Mouse (Mus musculus): ENCODE results near the gene 4932415D10Rik. TPM values are rescaled to one million over a fixed set of nuclear protein-coding genes. Genes with fewer than 3 reads are reported as not detected.

The 4932415D10Rik gene
- not detected in 2 replicates for polyA plus RNA-seq (2014; fragmentation: Nextera tagmentation; extraction: Ambion mirVana)

- no peak within 1 kb of the TSS for H3K9ac ChIP-seq
- no peak within 1 kb of the TSS for H3K4me2 ChIP-seq (replicated peaks)
- no peaks in the 10 kb centered on the region for H3K4me1 ChIP-seq (replicated peaks; ENCODE audit: control insufficient read depth, insufficient read depth, low read length)
- no peaks in the 10 kb centered on the region for H3K36me3 ChIP-seq (replicated peaks; ENCODE audit: control insufficient read depth, insufficient read depth)
- no peaks in the 10 kb centered on the region for H3K9me3 ChIP-seq (ENCODE audit: control insufficient read depth, low read length)
- H3K27me3 ChIP-seq (ENCODE audit: control insufficient read depth, insufficient read depth, low read length), result no peaks in the 10 kb centered on the region
- 88% methylated on average over 1 of the region's 1 CpGs for WGBS
- DNase-seq (ENCODE audit: low spot score) (no peak), ATAC-seq (ENCODE audit: low FRiP score) (no peak)
- no peak within 1 kb of the TSS for H3K4me3 ChIP-seq (replicated peaks; ENCODE audit: low read length)
- no peak within 1 kb of the TSS for H3K27ac ChIP-seq
Measured at GRCm38 (mm10) chr10:82316482-82316881, at the start of gene 4932415D10Rik. Gene 4932415D10Rik (minus strand): TSS chr10:82316582.

- H3K9ac ChIP-seq, result no peak overlapping the region
- H3K36me3 ChIP-seq (replicated peaks; ENCODE audit: control insufficient read depth, insufficient read depth), result 0 out of 2 replicates have a peak, but pooled peaks cover 4% of the 10 kb centered on the region
Measured at GRCm38 (mm10) chr10:82361911-82362310, 45.5 kb upstream of the 4932415D10Rik start.

DNA sequence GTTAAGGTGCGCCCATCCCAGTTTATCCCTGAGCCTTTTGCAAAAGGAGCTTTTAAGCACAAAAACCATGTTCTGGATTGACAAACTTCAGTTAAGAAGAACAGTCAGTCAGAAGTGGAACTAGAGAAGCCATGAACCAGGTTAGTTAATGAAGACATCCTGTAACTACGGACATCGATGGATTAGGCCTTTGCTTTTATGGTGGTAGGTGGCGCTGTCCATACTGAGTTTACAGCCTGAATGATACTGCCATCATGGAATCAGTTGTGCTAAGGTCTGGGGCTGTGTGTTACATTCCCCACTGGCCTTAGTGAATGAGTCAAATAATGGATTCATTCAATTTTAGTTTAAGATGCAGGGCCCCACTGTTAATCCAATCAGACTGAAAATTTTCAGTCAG, 39.0 kb upstream of the 4932415D10Rik start:
- ATAC-seq (ENCODE audit: low FRiP score) (no peak), DNase-seq (ENCODE audit: low spot score) (no peak)
- H3K36me3 ChIP-seq (replicated peaks; ENCODE audit: control insufficient read depth, insufficient read depth), result no peaks in the 10 kb centered on the region
- H3K27me3 ChIP-seq (ENCODE audit: control insufficient read depth, insufficient read depth, low read length), result no peaks in the 10 kb centered on the region
- no peak overlapping the region for H3K9ac ChIP-seq
- H3K27ac ChIP-seq, result no peak overlapping the region
- 97% methylated on average over 4 of the region's 4 CpGs for WGBS
- H3K4me1 ChIP-seq (replicated peaks; ENCODE audit: control insufficient read depth, insufficient read depth, low read length), result no peaks in the 10 kb centered on the region
- H3K4me2 ChIP-seq (replicated peaks), result peak overlapping the region; percentile 60
- no peak overlapping the region for H3K4me3 ChIP-seq (replicated peaks; ENCODE audit: low read length)
- H3K9me3 ChIP-seq (ENCODE audit: control insufficient read depth, low read length), result peaks cover 44% of the 10 kb centered on the region

More at GRCm38 (mm10) chr10:82361911-82362310, 45.5 kb upstream of the 4932415D10Rik start:
- Histone ChIP-seq H3K9me3 (ENCODE audit: control insufficient read depth, low read length) (peaks cover 83% of the 10 kb centered on the region), H3K27me3 (ENCODE audit: control insufficient read depth, insufficient read depth, low read length) (no peaks in the 10 kb centered on the region), H3K27ac (no peak overlapping the region), H3K4me2 (replicated peaks) (no peak overlapping the region), H3K4me3 (replicated peaks; ENCODE audit: low read length) (no peak overlapping the region), H3K4me1 (replicated peaks; ENCODE audit: control insufficient read depth, insufficient read depth, low read length) (no peaks in the 10 kb centered on the region)
- no peak for DNase-seq (ENCODE audit: low spot score)
- no peak for ATAC-seq (ENCODE audit: low FRiP score)
- WGBS, result 92% methylated on average over 9 of the region's 9 CpGs

DNA sequence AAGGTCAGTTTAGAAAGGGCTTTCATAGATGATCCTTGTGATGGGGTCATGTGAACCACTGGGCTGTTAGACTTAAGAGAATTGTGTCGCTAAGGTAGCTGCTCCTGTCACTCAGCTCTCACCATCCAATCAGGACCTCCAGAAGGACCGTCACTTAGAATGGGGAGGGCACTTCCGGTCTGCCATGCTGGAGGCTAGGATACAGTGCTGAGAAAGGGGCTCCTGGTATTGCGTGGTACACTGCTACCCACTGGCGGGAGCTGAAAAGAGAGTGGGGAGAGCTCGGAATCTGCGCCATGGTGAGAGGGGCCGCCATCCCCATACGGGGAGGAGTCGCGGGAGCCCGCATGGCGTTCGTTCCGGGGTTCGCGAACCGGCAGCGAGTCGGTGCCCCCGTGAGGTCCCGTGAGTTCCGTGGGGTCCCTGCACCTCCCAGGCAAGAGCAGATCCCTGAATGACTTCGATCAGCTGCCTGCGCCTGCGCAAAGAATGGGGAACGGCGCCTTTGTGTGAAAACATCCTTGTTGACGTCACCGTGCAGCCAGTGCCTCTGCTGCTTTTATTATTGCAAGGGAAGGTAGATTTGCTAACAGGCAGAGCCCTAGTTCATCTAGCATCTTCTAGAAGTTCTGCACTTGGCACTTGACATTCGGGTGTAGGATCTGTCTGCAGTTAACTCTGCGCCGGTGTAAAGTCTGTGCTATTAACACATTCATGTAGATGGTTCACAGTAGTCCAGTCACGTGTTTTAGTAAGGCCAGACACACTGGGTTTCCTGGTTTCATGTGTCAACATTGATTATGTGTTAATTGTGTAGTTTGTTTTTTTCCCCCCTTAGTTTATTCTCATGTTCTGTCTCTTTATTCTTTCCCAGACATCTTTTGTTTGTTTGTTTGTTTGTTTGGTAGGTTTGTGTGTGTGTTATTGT, 38.0 kb upstream of the 4932415D10Rik start, which contains the start of gene Gm4924:
Gene Gm4924, plus strand, starts transcription at position 173 of the 928 bp plus-strand sequence.
- Histone ChIP-seq H3K4me2 (replicated peaks) (peak within 1 kb of the TSS; percentile 60), H3K4me1 (replicated peaks; ENCODE audit: control insufficient read depth, insufficient read depth, low read length) (no peaks in the 10 kb centered on the region), H3K27ac (peak within 1 kb of the TSS; percentile 98), H3K4me3 (replicated peaks; ENCODE audit: low read length) (peak within 1 kb of the TSS; percentile 67), H3K27me3 (ENCODE audit: control insufficient read depth, insufficient read depth, low read length) (no peaks in the 10 kb centered on the region), H3K9ac (peak within 1 kb of the TSS; percentile 91), H3K9me3 (ENCODE audit: control insufficient read depth, low read length) (peaks cover 34% of the 10 kb centered on the region), H3K36me3 (replicated peaks; ENCODE audit: control insufficient read depth, insufficient read depth) (no peaks in the 10 kb centered on the region)
- peak; percentile 92 for DNase-seq (ENCODE audit: low spot score)
- peak; percentile 100 for ATAC-seq (ENCODE audit: low FRiP score)
- WGBS, result 4% methylated on average over 34 of the region's 34 CpGs

- ATAC-seq (ENCODE audit: low FRiP score) (no peak), DNase-seq (ENCODE audit: low spot score) (no peak)
- no peak overlapping the region for H3K4me2 ChIP-seq (replicated peaks)
- H3K4me1 ChIP-seq (replicated peaks; ENCODE audit: control insufficient read depth, insufficient read depth, low read length), result no peaks in the 10 kb centered on the region
- H3K27ac ChIP-seq, result no peak overlapping the region
- H3K36me3 ChIP-seq (replicated peaks; ENCODE audit: control insufficient read depth, insufficient read depth), result no peaks in the 10 kb centered on the region
- no peak overlapping the region for H3K9ac ChIP-seq
- peaks cover 3% of the 10 kb centered on the region; the same call in 1 of the 2 replicates for H3K9me3 ChIP-seq (ENCODE audit: control insufficient read depth, low read length)
- no peaks in the 10 kb centered on the region for H3K27me3 ChIP-seq (ENCODE audit: control insufficient read depth, insufficient read depth, low read length)
- WGBS, result 85% methylated on average over 5 of the region's 5 CpGs
- no peak overlapping the region for H3K4me3 ChIP-seq (replicated peaks; ENCODE audit: low read length)
Measured at GRCm38 (mm10) chr10:82329826-82330225, 13.4 kb upstream of the 4932415D10Rik start.

DNA sequence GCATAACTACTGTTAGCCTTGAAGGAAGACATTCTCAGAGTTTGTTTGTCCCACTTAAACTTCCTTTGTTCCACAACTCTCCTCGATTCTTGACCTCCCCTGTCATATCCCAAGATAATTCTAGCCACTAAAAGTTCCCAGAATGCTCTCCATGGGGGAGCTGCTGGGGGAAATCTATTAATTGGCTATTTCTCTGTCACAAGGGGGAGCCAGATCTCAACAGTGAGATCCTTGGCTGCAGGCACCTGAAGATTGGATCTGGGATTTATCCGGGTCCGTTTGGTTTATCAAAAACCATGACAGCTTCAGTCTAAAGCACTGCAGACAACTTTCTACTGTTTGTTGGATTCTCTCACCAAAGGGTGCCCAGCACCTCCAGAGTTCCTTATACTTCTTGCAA, 3.8 kb upstream of the 4932415D10Rik start:
- Histone ChIP-seq H3K36me3 (replicated peaks; ENCODE audit: control insufficient read depth, insufficient read depth) (no peaks in the 10 kb centered on the region), H3K4me2 (replicated peaks) (no peak overlapping the region), H3K27me3 (ENCODE audit: control insufficient read depth, insufficient read depth, low read length) (no peaks in the 10 kb centered on the region), H3K4me3 (replicated peaks; ENCODE audit: low read length) (no peak overlapping the region), H3K9ac (no peak overlapping the region), H3K9me3 (ENCODE audit: control insufficient read depth, low read length) (no peaks in the 10 kb centered on the region; the same call in 1 of the 2 replicates), H3K27ac (no peak overlapping the region), H3K4me1 (replicated peaks; ENCODE audit: control insufficient read depth, insufficient read depth, low read length) (no peaks in the 10 kb centered on the region)
- WGBS, result 76% methylated on average over 3 of the region's 3 CpGs
- no peak for ATAC-seq (ENCODE audit: low FRiP score)
- DNase-seq (ENCODE audit: low spot score), result no peak

GRCm38 (mm10) chr10:82296440-82296839, 19.9 kb downstream of the 4932415D10Rik start:
- ATAC-seq (ENCODE audit: low FRiP score) (no peak), DNase-seq (ENCODE audit: low spot score) (no peak)
- H3K9me3 ChIP-seq (ENCODE audit: control insufficient read depth, low read length), result no peaks in the 10 kb centered on the region
- no peak overlapping the region for H3K27ac ChIP-seq
- H3K4me3 ChIP-seq (replicated peaks; ENCODE audit: low read length), result no peak overlapping the region
- no peak overlapping the region for H3K4me2 ChIP-seq (replicated peaks)
- WGBS, result 69% methylated on average over 2 of the region's 2 CpGs
- H3K4me1 ChIP-seq (replicated peaks; ENCODE audit: control insufficient read depth, insufficient read depth, low read length), result no peaks in the 10 kb centered on the region
- no peak overlapping the region for H3K9ac ChIP-seq
- H3K27me3 ChIP-seq (ENCODE audit: control insufficient read depth, insufficient read depth, low read length), result no peaks in the 10 kb centered on the region
- no peaks in the 10 kb centered on the region for H3K36me3 ChIP-seq (replicated peaks; ENCODE audit: control insufficient read depth, insufficient read depth)

GRCm38 (mm10) chr10:82257331-82257730, 59.1 kb downstream of the 4932415D10Rik start:
- Histone ChIP-seq H3K36me3 (replicated peaks; ENCODE audit: control insufficient read depth, insufficient read depth) (no peaks in the 10 kb centered on the region), H3K4me1 (replicated peaks; ENCODE audit: control insufficient read depth, insufficient read depth, low read length) (no peaks in the 10 kb centered on the region), H3K9ac (no peak overlapping the region), H3K27ac (no peak overlapping the region), H3K9me3 (ENCODE audit: control insufficient read depth, low read length) (peaks cover 15% of the 10 kb centered on the region; the same call in 1 of the 2 replicates), H3K4me2 (replicated peaks) (no peak overlapping the region), H3K4me3 (replicated peaks; ENCODE audit: low read length) (no peak overlapping the region), H3K27me3 (ENCODE audit: control insufficient read depth, insufficient read depth, low read length) (no peaks in the 10 kb centered on the region)
- ATAC-seq (ENCODE audit: low FRiP score) (no peak), DNase-seq (ENCODE audit: low spot score) (no peak)
- 89% methylated on average over 2 of the region's 2 CpGs for WGBS

- DNase-seq (ENCODE audit: low spot score) (no peak), ATAC-seq (ENCODE audit: low FRiP score) (no peak)
- Histone ChIP-seq H3K27ac (no peak overlapping the region), H3K4me2 (replicated peaks) (no peak overlapping the region), H3K36me3 (replicated peaks; ENCODE audit: control insufficient read depth, insufficient read depth) (no peaks in the 10 kb centered on the region), H3K4me1 (replicated peaks; ENCODE audit: control insufficient read depth, insufficient read depth, low read length) (peaks cover 8% of the 10 kb centered on the region), H3K27me3 (ENCODE audit: control insufficient read depth, insufficient read depth, low read length) (no peaks in the 10 kb centered on the region), H3K9ac (no peak overlapping the region), H3K4me3 (replicated peaks; ENCODE audit: low read length) (no peak overlapping the region), H3K9me3 (ENCODE audit: control insufficient read depth, low read length) (no peaks in the 10 kb centered on the region)
Measured at GRCm38 (mm10) chr10:82245021-82245420, 71.4 kb downstream of the 4932415D10Rik start.

Measured in hindbrain, embryonic 14.5 days (tissue).